Mouse (Mus musculus) erythroblast, embryonic 14.5 days (primary cell): ENCODE results near the gene Acer3.

ENCODE experiments used
- GATA1 ChIP-seq: IDR thresholded peaks from 2 replicates; pipeline ENCODE4 v1.6.1; 2012; ENCODE audit warnings: low read length, inconsistent platforms, mixed read lengths
- TAL1 ChIP-seq: IDR thresholded peaks from 3 replicates; pipeline ENCODE4 v1.6.1; 2012; ENCODE audit warnings: low read length, inconsistent platforms, mixed read lengths

- TF ChIP-seq GATA1 (no peak), TAL1 (no peak)
These were observed 37.0 kb upstream of the Acer3 start for GRCm38 (mm10) chr7:98358016-98358415.
